Mouse (Mus musculus): ENCODE results near the gene Spata31d1b.

Spata31d1b gene

GRCm38 (mm10) chr13:59750310-59750709 lies 38.2 kb downstream of the Spata31d1b start:
- no peak for DNase-seq (ENCODE audit: low read depth)

DNA sequence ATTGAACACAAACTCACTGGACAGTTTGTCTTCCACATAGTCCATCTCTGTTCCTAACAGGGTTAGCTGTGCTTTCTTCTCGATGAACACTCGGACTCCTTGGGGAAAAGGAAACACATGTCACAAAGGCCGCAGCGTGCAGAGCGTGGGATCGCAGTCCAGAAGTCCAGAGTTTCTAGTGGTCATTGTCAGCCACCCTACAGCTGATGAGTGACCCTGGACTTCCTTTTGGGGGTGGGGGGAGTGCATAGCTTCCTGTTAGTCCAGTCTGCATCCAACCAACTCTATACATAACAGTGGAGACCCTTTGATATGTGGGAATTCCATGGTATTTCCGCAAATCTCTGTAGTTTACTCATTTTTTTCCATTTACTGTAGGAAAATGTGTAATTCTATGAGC lies 44.8 kb downstream of the Spata31d1b start:
- no peak for DNase-seq (ENCODE audit: low read depth)

DNA sequence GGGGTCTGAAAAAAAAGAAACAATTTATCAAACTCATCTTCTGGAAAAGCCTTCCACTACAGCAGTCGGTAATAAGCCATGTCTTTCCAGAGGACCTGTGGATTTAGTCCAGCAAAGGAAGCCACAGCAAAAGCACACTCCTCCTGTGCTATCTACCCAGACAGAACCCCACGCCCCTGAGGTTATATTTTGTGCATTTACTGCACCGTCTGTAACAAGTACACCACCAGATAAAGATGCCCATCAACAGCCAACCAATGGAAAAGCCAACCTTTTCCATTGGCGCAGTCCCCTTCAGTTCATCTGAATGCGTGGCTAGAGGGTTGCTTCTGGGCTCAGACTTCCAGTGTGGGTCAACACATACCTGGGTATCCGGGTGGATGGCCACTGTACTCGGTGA lies 50.7 kb downstream of the Spata31d1b start:
- no peak for DNase-seq (ENCODE audit: low read depth)

DNA sequence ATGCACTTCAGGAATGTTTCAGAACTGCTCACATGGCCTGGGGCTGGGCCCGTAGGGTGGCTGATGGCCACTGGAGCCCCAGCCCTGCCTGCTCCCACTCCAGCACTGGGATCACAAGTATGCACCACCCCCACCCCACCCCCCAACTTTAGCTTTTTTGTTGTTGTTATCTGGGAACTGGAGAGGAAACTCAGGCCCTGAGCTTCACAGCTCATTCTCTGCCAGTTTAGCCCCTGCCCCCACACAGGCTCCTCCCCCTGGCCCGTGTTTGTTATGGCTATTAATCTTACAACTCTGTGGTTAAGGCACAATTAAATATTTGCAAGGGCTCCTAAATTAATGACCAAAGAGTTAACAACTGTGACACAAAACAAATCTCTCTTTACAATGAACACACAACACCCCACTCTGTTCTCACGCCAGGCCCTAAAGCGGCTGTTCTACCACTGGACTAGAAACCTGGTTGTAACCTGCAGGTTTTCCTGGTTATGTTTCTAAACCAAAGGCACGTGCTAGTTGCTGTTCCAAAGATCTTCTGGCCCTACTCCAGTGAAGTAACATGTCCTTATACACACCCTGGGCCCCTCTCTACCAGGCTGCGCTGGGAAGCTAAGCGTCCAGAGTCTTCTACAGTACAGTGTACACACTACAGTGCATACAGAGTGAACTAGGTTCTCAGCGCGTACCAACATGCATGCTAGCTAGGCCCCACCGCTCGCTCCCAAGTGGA lies 54.9 kb downstream of the Spata31d1b start:
- DNase-seq (ENCODE audit: low read depth): no peak

- no peak for DNase-seq (ENCODE audit: low read depth)
Observed at GRCm38 (mm10) chr13:59768531-59768930, 56.4 kb downstream of the Spata31d1b start.

Data from c-Kit-positive CD71-positive TER-119-negative erythroid progenitor cells, embryonic 14.5 days (primary cell).